In the genomic region with DNA sequence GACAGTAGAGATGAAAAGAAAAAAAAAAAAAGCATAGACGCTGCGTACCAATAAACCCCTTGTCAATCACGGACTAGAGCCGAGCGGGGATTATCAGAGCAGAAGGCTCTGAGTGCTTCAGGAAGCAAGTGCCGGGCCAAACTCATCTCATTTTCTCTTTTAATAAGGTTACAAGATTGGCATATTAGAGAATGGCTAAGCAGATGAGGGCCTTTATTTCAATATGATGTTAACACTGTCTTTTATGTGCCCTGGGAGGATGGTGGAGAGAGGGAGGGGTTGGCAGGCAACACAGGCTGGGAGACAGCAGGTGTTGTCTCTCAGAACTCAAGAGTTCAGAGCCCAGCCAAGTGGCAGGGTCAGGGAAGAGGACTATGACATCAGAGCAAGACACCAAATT, we compare ENCODE assay signal across 13 mouse cellular contexts.
"Had no signal": no experiment of that assay in that cellular context is flagged by ENCODE, and none has a peak within 500 bp of the region (broad histone marks: within the 10 kb centered on the region; RNA-seq: fewer than 3 reads in every experiment).

No protein-coding gene starts in this region.

- H3K4me3 ChIP-seq: limb, embryonic 10.5 days; liver, embryonic 15.5 days; neural tube, embryonic 13.5 days had no signal

- H3K36me3 ChIP-seq: limb, embryonic 10.5 days; liver, embryonic 15.5 days; neural tube, embryonic 13.5 days had no signal

- H3K27ac ChIP-seq: limb, embryonic 10.5 days; liver, embryonic 15.5 days; neural tube, embryonic 13.5 days had no signal

- DNase-seq: kidney, adult 8-10 months; kidney, postnatal 25 days; lung, adult 2 months; lung, postnatal 36 days; right cerebral cortex, adult 18-20 months; thymus, adult 18-20 months; thymus, postnatal 14 days had no signal

- H3K27me3 ChIP-seq: liver, embryonic 15.5 days; neural tube, embryonic 13.5 days had no signal

- H3K9ac ChIP-seq: liver, embryonic 15.5 days; neural tube, embryonic 13.5 days had no signal

- H3K4me1 ChIP-seq: limb, embryonic 10.5 days; liver, embryonic 15.5 days had no signal

- ATAC-seq: intestine, postnatal 0 days; lung, postnatal 0 days had no signal

- H3K4me2 ChIP-seq: liver, embryonic 11.5 days; liver, embryonic 15.5 days; neural tube, embryonic 13.5 days had no signal

- H3K9me3 ChIP-seq: limb, embryonic 10.5 days; liver, embryonic 15.5 days; neural tube, embryonic 13.5 days had no signal
